10 mouse cellular contexts compared by ENCODE assay signal in the genomic region with DNA sequence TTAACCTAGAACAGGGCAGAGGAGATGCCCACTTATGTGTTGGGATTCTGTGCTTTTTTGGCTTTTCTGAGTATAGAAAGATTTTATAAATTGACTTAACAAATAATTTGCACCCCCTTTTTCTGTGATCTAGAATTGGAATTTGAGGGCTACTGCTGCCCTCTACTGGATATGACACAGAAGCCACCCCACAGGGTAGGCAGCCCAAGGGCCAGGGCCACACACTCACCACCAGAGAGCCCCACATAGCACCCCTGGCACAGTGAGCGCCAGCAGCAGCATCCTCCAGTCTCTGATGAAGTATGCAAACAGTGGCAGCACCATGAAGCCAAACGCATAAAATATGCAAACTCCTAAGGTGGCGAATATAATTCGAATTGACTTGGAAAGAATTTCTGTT. TPM values are rescaled to one million over a fixed set of nuclear protein-coding genes. Genes with fewer than 3 reads are reported as not detected.
DNase-seq lines count a peak whose midpoint lies in the region; ATAC-seq and TF ChIP-seq lines count a peak whose summit lies in the region.
"Had no signal": no experiment of that assay in that cellular context is flagged by ENCODE, and none has a peak within 500 bp of the region (broad histone marks: within the 10 kb centered on the region; RNA-seq: fewer than 3 reads in every experiment).

No protein-coding gene starts in this region.

- no peaks in the 10 kb centered on the region for H3K9me3 ChIP-seq in liver, embryonic 14.5 days (ENCODE audit: control insufficient read depth, low read length)
- H3K9me3 ChIP-seq in liver, embryonic 12.5 days (replicated peaks), result no peaks in the 10 kb centered on the region
- H3K9me3 ChIP-seq in hindbrain, embryonic 13.5 days, result no peaks in the 10 kb centered on the region
- H3K9me3 ChIP-seq: embryonic facial prominence, embryonic 15.5 days; neural tube, embryonic 13.5 days had no signal

- H3K27ac ChIP-seq in liver, embryonic 14.5 days, result no peak overlapping the region
- H3K27ac ChIP-seq in liver, embryonic 12.5 days, result no peak overlapping the region
- H3K27ac ChIP-seq in embryonic fibroblast, embryonic 13.5 days (ENCODE audit: insufficient read depth, low read length), result no peak overlapping the region
- H3K27ac ChIP-seq in hindbrain, embryonic 13.5 days, result no peak overlapping the region
- H3K27ac ChIP-seq: embryonic facial prominence, embryonic 15.5 days; neural tube, embryonic 13.5 days had no signal

- no peak for TF ChIP-seq POLR2A in embryonic fibroblast, embryonic 13.5 days (IDR thresholded peaks at IDR 0.05; ENCODE audit: low read depth, low read length)

- H3K4me2 ChIP-seq in liver, embryonic 14.5 days (ENCODE audit: low read depth), result no peak overlapping the region
- H3K4me2 ChIP-seq in liver, embryonic 12.5 days, result no peak overlapping the region
- H3K4me2 ChIP-seq in hindbrain, embryonic 13.5 days, result no peak overlapping the region
- H3K4me2 ChIP-seq: embryonic facial prominence, embryonic 15.5 days; neural tube, embryonic 13.5 days had no signal

- H3K36me3 ChIP-seq in liver, embryonic 14.5 days (replicated peaks; ENCODE audit: control insufficient read depth, insufficient read depth, low read depth), result no peaks in the 10 kb centered on the region
- H3K36me3 ChIP-seq in liver, embryonic 12.5 days, result no peaks in the 10 kb centered on the region
- H3K36me3 ChIP-seq in hindbrain, embryonic 13.5 days, result peaks cover 31% of the 10 kb centered on the region

- no peaks in the 10 kb centered on the region for H3K4me1 ChIP-seq in liver, embryonic 14.5 days (replicated peaks; ENCODE audit: control insufficient read depth in 2 of 2, insufficient read depth in 2 of 2, low read length in 1 of 2)
- H3K4me1 ChIP-seq in liver, embryonic 12.5 days, result no peaks in the 10 kb centered on the region
- H3K4me1 ChIP-seq in embryonic fibroblast, embryonic 13.5 days (ENCODE audit: control insufficient read depth, insufficient read depth, low read length), result no peaks in the 10 kb centered on the region
- no peaks in the 10 kb centered on the region for H3K4me1 ChIP-seq in hindbrain, embryonic 13.5 days (replicated peaks)
- H3K4me1 ChIP-seq: embryonic facial prominence, embryonic 15.5 days; neural tube, embryonic 13.5 days had no signal

- peak; percentile 9 for DNase-seq in adrenal gland, postnatal 25 days
- DNase-seq in adrenal gland, adult 8-10 months, result no peak
- no peak for DNase-seq in liver, embryonic 14.5 days (ENCODE audit: low read depth in 3 of 3, low spot score in 3 of 3)
- peak; percentile 61 for DNase-seq in thymus, postnatal 14 days
- no peak for DNase-seq in ovary, postnatal 10 days (ENCODE audit: low spot score)

- TF ChIP-seq CTCF in liver, embryonic 14.5 days (IDR thresholded peaks at IDR 0.05; ENCODE audit: low read depth), result peak; percentile 46
- TF ChIP-seq CTCF in embryonic fibroblast, embryonic 13.5 days (IDR thresholded peaks at IDR 0.05; ENCODE audit: borderline replicate concordance, insufficient read depth, low read length), result 0 out of 2 replicates have a peak, but pooled peaks have one; percentile 34

- TF ChIP-seq EP300 in liver, embryonic 14.5 days (IDR thresholded peaks at IDR 0.05; ENCODE audit: low read depth), result no peak

- no peak overlapping the region for H3K9ac ChIP-seq in liver, embryonic 14.5 days (replicated peaks)
- no peak overlapping the region for H3K9ac ChIP-seq in liver, embryonic 12.5 days
- no peak overlapping the region for H3K9ac ChIP-seq in hindbrain, embryonic 13.5 days
- H3K9ac ChIP-seq: embryonic facial prominence, embryonic 15.5 days; neural tube, embryonic 13.5 days had no signal

- ATAC-seq in liver, embryonic 14.5 days (ENCODE audit: insufficient read depth), result no peak
- no peak for ATAC-seq in liver, embryonic 12.5 days
- no peak for ATAC-seq in hindbrain, embryonic 13.5 days (ENCODE audit: low FRiP score)

- no peaks in the 10 kb centered on the region for H3K27me3 ChIP-seq in liver, embryonic 14.5 days (ENCODE audit: control insufficient read depth, insufficient read depth, low read length)
- no peaks in the 10 kb centered on the region for H3K27me3 ChIP-seq in liver, embryonic 12.5 days (replicated peaks)
- H3K27me3 ChIP-seq in hindbrain, embryonic 13.5 days, result no peaks in the 10 kb centered on the region
- H3K27me3 ChIP-seq: embryonic facial prominence, embryonic 15.5 days; neural tube, embryonic 13.5 days had no signal

- no peak overlapping the region for H3K4me3 ChIP-seq in liver, embryonic 14.5 days (ENCODE audit: insufficient read depth in 1 of 2, low read depth in 2 of 2, low read length in 2 of 2)
- H3K4me3 ChIP-seq in liver, embryonic 12.5 days, result no peak overlapping the region
- no peak overlapping the region for H3K4me3 ChIP-seq in embryonic fibroblast, embryonic 13.5 days (ENCODE audit: insufficient read depth, low read length)
- H3K4me3 ChIP-seq in hindbrain, embryonic 13.5 days, result no peak overlapping the region
- H3K4me3 ChIP-seq: embryonic facial prominence, embryonic 15.5 days; neural tube, embryonic 13.5 days had no signal

- WGBS in liver, embryonic 14.5 days (ENCODE audit: insufficient replicate concordance), result 71% methylated on average over 4 of the region's 4 CpGs
- WGBS in liver, embryonic 12.5 days (ENCODE audit: insufficient replicate concordance), result 66% methylated on average over 4 of the region's 4 CpGs
- 81% methylated on average over 4 of the region's 4 CpGs for WGBS in hindbrain, embryonic 13.5 days

RNA-seq across cellular contexts. Expression of a gene that starts 15.7 kb away (rescaled TPM):
- total RNA-seq in adrenal gland, postnatal 25 days (2021), result 12.0 and 19.8 TPM in 2 replicates
- 10 to 100 TPM in 2 of 4 experiments, 1 to 10 TPM in 2; 4.1 to 12.6 (median 9.8) TPM for total RNA-seq in adrenal gland, adult 8-10 months (2022)
- polyA plus RNA-seq in liver, embryonic 14.5 days (2012; rRNA removed), result 0.15 TPM in 1 of 2 replicates, not detected in the other
- 0.14 TPM in 1 of 2 replicates, not detected in the other for polyA plus RNA-seq in liver, embryonic 14.5 days (2014; fragmentation: Nextera tagmentation; extraction: Ambion mirVana)
- 0.30 and 0.83 TPM in 2 replicates for polyA plus RNA-seq in liver, embryonic 12.5 days (2016; fragmentation: Nextera tagmentation; extraction: Ambion mirVana)
- not detected in 2 replicates for polyA plus RNA-seq in embryonic fibroblast, embryonic 13.5 days (2011; ENCODE audit: insufficient read length, low read depth, missing spikeins)
- 0.31 and 0.69 TPM in 2 replicates for polyA plus RNA-seq in hindbrain, embryonic 13.5 days (2015; fragmentation: Nextera tagmentation; extraction: Ambion mirVana)

RNA-seq across cellular contexts. Expression of a gene that starts 16.8 kb away (rescaled TPM):
- total RNA-seq in adrenal gland, postnatal 25 days (2021), result 29.0 and 39.4 TPM in 2 replicates
- 10 to 100 TPM; 36.9 to 47.9 (median 43.8) TPM for total RNA-seq in adrenal gland, adult 8-10 months (2022)
- 1.5 and 1.7 TPM in 2 replicates for polyA plus RNA-seq in liver, embryonic 14.5 days (2012; rRNA removed)
- polyA plus RNA-seq in liver, embryonic 14.5 days (2014; fragmentation: Nextera tagmentation; extraction: Ambion mirVana), result 1.9 and 2.6 TPM in 2 replicates
- 2.4 and 3.3 TPM in 2 replicates for polyA plus RNA-seq in liver, embryonic 12.5 days (2016; fragmentation: Nextera tagmentation; extraction: Ambion mirVana)
- polyA plus RNA-seq in embryonic fibroblast, embryonic 13.5 days (2011; ENCODE audit: insufficient read length, low read depth, missing spikeins), result 7.1 and 7.2 TPM in 2 replicates
- polyA plus RNA-seq in hindbrain, embryonic 13.5 days (2015; fragmentation: Nextera tagmentation; extraction: Ambion mirVana), result 8.1 and 10.8 TPM in 2 replicates

Comparison
In these comparisons a context has a peak if more than half of its experiments do, and no peak if none do; other contexts are left out.
1. DNase-seq: peak in adrenal gland, postnatal 25 days (single experiment) and thymus, postnatal 14 days (single experiment); none in adrenal gland, adult 8-10 months (single experiment), liver, embryonic 14.5 days (0 of 3) and ovary, postnatal 10 days (single experiment).